Mouse (Mus musculus) fibroblast of lung, adult 2 months (primary cell): ENCODE results near the gene Egfr.

Experiments used
- DNase-seq: peaks from one replicate; pipeline ENCODE4 v3.0.0-alpha.2; 2011; ENCODE audit warnings: low read depth

Gene Egfr

DNA sequence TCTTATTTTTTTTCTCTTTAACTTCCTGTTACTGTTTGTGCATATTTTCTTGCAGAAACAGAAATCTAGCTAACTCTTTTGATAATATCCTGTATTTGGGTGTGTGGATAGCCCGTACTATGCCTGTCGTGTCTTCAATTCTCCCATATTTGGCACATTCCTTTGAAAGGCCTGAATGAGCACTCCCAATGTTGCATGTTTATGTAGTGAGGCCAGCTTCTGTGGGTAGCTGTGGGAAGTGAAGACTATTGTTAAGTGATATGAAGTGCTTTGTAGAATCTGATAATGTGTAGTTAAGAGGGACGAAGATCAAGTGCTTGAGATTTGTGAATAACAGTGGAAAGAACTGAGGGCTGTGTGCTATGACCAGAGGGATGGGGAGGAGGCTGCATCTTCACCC, 77.5 kb downstream of the Egfr start:
- no peak for DNase-seq

DNA sequence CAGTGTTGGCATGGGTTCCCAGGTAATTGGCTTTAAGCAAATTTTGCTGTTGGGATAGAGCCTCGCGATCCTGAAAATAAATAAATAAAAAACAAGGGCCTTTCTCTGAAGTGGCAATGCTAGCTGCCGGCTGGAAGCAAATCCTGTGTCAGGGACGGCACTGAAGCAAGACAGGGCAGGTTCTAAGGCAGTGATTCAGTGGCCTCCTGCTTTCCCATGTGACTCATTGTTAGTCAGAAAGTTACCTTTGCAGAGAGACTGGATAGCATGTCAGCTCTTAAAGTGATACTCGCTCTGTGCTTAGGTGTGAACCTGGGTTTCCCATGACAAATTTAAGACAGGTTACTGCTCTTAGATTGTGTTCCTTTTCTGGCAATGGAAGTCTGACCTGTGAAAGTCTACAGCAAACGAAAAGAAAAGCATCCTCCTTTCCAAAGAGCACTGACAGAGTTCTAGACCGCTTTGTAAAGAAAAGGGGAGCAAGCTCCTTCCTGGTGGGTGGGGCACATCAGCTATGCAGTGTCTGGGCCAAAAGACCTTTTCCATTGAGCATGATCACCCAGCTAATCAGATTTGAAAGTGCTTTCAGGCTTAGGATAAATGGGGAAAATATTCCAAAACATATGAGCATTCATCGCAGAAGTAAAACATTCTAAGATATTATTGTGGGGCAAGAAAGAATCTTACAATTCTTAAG, 78.7 kb downstream of the Egfr start:
- no peak for DNase-seq

DNA sequence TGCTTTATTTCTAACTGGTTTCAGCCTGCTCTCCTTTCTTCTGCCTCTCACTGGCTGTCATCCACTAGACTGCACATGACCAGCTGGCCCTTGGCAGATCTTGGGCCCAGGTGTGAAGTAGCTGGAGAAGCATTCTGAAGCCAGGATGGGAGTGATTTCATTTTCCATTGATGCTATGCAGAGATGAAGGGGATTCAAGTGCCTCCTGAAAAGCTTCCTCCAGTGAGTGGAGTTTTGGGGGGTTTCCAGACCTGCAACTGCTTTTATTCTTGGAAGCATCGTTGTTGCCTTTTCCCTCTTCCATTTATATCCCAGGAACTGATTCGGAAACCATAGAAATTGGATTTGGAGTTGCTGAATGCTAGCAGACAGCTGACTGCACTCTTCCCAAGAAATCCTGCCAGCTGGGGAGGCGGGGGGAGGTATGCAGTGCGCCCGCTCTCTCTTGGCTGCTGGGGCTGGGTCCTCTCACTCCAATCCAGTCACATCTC, 80.0 kb downstream of the Egfr start:
- peak; percentile 77 for DNase-seq

DNA sequence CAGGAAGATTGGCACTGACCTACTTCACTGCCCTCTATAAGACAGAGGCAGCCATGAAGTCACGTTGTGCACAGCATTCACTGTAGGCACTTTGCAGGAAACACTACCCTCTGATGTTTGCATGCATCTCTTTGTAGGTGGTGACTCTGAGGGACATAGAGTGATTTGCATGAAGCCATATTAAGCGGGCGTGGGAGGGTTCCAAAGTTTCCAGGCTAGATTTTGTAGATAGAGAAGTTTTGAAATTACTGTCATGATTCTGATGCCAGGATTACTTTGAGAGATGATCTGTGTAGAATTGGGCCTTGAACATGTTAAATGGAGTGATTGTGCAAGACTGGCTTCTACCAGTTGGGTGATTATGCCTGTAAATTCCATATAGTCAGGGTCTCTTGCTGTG, 86.8 kb downstream of the Egfr start:
- DNase-seq = no peak

DNA sequence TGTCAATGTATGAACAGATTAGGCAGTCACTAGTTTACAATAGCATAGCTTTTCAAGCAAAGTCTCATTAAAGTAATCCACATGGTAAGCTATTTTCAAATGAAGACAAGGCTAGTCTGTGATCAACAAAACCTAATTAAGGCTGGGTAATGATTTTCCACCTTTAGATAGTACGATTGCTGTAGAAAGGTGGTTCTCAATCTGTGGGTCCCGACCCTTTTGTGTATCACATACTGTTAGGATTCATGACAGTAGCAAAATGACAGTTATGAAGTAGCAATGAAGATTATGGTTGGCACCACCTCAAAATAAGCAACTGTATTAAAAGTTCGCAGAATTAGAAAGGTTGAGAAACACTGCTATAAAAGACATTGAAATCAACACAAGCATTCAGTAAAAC, 90.9 kb downstream of the Egfr start:
- no peak for DNase-seq

DNA sequence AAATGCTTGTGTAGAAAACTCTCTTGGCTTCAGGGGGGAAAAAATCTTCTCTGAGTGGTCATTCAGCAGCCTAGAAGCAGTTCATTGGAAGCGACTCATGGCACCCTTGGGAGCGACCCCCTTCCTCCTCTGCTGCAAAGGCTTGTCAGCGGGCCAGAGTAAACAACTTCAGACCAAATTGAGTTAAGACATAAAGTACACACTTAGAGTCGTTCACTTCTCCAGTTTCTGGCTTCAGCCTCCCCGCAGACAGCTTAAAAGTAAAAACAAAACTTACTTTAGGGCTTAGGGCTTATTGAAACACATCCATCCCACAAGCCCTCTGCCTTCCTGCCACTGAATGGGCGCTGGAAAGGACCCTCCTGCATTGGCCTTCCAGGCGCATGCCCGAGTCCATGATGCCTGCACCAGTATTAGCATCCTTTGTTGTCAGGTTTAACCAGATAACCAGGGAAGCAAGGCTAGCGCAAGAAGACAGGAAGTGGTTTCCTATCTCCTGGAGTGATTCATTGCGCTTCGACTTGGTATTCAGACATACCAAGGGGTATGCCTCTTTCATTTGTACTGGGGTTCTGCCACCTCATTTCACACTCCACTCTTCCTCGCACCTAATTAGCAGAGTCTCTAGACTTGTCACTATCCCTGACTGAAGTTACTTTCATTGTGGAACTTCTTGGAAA, 92.0 kb downstream of the Egfr start:
- no peak for DNase-seq

DNA sequence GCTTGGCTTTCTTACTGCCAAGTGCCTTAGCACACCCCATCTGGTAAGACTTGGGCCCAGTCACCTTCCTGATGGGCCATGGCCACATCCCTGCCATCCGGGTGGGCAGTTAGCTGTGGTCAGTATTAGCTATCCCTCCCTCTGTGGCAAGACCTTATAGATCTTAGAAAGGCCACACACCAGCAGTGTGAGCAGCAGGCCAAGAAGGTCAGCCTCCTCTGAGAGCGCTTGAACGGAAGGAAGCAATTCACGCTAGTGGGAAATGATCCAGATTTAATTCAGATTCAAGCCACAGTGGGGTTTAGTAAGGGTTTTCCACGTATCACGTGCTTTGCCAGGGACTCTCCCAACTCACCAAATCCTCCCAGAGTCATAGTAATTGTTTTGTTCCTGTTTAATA, 96.9 kb downstream of the Egfr start:
- no peak for DNase-seq

DNA sequence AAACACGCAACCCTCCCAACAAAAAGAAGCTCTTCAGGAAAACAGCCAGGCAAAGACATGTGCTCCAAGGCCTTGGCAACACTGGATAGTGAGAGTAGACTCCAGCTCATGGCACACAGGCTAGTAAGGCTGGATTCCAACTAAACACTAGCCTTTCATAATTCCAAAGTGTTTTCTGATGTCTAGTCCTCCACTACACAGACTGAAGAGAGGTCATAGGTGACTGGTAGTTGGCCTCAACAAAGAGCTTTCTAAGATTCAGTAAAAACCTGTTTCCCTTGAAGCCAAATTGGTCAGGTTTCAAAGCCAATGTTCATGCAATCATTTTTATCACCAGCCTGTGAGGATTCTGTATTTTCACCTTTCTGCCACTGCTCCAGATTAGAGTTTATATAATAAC, 99.4 kb downstream of the Egfr start:
- no peak for DNase-seq

DNA sequence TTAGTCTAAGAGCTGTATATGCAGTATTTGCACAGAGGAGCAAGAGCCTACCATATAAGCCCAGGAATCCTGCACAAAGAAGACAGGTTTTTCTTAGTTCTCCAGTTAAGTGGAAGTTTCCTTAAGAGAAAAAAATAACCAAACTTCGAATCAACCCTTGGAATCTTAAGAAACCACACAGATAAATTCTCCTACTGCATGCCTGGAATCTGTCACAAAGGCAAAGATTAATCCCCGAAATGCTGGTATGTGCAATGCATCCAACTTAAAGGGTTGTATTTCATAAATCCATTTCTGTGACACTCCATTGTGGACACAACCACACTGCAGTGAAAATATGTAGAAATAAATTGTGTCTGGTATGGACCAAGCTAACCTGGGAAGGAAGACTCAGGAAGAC, 102.1 kb downstream of the Egfr start:
- no peak for DNase-seq

DNA sequence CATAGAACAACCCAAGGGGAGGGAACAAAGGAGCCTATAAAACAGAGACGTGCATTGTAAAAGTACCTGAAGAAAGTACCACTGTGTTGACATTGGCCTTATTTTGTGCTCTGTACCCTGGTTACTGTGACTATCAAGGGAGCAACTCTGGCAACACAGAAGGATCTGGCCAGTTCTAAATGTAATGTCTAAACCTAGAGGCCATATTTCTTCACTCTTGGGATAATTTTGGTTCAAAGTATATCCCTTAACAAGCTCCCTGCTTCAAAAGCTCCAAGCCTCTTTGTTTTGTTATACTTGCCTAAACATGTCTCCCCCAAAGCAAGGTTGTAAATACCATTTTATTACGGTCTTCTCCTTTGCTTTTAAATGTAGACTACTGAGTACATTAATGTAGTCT, 105.3 kb downstream of the Egfr start:
- DNase-seq = no peak

DNA sequence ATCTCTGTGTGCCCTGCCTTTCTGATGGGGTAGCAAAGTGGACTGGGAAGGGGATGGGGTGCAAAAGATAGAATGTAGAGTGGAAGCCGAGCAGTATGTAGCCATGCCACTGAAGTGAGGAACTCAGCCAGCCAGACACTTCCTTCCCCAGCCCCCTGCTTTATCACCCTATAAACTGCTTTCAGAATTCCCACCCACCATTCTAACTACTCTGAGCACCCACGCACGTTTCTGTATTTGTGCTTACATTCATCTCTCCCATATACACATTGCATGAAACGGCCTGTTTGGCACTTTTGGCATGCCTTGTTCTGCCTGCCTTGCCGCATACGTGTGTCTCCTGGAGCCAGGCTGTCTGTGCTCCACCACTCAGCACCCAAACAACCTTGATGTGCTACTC, 109.0 kb downstream of the Egfr start:
- no peak for DNase-seq

DNA sequence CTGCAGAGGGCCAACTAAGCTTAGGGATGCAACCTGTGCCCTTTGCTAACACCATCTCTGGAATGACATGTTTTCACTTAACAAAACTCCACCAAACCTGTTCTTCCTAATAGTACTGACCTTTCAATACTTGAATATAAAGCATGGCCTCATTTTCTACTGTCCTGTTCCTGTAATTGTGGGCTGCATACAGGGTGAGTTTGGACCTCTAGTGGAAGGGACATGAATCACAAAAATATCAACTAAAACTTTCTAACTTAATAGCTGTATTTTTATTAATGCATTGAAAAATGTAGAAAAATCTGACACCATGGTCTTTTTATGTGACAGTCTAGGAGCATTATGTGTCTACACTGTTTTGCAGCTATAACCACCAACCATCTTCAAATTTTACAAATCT, 111.5 kb downstream of the Egfr start:
- no peak for DNase-seq

DNA sequence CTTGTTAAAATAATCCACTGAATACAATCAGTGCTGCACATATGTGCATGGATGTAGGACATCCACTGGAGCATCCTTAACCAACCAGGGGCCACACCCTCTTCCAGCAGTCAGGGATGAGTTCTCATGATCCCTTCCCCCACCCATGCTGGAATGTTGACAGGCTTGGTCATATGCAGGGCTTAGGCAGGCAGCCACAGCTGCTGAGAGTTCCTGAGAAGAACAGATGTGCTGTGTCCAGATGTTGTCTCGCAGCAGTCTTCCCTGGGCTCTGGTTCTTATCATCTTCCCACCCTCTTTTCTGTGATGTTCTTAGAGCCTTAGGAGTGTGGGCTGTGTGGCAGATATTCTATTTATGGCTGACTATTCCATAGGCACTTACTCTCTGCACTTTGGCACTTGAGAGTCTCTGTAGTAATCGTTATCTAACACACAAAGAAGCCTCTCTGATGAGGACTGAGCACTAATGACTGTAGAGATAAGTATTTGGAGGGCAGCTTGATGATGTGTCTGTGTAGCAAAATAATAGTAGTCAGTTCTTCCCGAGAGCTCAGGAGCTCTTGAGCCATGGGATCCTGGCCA, 113.1 kb downstream of the Egfr start:
- DNase-seq = no peak

DNA sequence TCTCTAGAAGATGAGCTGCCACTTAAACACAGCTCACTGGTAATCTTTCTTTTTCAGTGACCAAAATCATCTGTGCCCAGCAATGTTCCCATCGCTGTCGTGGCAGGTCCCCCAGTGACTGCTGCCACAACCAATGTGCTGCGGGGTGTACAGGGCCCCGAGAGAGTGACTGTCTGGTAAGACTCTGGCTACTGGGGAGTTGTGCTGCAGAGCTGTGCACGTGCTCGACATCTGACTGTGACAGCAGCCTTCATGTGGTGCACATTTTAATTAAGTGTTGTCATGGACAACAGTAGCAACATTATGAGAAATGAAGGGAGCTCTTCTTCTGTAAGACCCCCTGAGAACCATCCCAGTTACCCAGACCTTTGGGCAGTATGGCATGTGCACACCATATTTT, 116.0 kb downstream of the Egfr start:
- no peak for DNase-seq

DNA sequence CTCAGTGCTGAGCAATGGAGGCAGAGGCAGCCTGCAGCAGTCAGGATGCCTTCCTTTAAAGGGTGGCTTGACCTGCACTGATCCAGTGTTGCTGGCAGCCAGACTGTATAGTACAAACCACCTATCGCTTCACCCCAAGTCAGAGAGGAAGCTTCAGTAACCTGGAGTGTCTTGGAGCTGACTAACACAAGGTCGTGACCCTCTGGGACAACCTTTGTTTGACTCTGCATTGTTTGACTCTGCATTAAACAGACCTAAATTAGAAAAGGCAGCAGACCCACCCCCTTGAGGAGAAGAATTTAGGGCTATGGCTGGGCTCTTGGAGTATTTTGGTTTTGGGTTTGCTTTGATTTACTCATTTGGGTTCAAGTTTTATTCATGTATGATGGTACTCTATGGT, 117.5 kb downstream of the Egfr start:
- DNase-seq = no peak

DNA sequence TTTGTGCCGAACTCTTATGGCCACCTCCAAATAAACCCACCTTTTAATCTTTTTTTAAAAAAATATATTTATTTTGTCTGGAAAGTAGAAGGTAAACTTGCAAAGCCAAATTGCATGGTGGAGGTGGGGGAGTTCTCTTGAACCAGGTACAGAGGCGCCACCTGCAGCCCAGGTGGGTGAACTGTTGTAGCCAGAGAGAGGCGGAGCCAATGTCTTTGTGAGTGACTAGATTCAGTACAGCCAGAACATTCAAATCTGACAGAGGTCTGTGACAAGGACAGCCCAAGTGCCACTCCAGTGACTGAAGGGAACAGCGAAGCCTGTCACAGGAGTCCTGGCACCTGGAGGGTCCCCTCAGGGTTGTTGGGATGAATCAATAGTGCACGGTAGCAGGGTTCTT, 119.1 kb downstream of the Egfr start:
- no peak for DNase-seq

DNA sequence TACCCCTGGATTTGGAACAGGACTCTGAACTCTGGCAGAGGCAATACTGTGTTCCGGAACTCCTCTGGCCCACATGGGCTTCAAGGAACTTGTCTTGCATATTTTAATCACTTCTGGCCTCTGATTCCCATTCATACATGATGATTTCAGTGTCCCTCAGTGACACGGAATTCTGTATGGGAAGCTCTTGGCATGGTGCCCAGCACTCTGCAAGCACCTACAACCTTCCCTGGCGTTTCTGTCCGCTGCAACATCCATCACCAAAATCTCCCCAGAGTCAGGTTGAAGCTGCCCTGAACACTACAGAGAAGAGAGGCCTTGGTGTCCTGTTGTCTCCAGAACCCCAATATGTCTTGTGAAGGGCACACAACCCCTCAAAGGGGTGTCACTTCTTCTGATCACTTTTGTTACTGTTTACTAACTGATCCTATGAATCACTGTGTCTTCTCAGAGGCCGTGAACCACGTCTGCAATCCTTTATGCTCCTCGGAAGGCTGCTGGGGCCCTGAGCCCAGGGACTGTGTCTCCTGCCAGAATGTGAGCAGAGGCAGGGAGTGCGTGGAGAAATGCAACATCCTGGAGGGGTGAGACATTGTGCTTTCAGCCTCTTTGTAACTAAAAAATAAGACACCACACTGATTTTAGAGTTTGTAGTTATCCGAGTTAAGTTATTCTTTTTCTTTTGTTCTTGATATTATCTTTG, 125.8 kb downstream of the Egfr start:
- DNase-seq = no peak

DNA sequence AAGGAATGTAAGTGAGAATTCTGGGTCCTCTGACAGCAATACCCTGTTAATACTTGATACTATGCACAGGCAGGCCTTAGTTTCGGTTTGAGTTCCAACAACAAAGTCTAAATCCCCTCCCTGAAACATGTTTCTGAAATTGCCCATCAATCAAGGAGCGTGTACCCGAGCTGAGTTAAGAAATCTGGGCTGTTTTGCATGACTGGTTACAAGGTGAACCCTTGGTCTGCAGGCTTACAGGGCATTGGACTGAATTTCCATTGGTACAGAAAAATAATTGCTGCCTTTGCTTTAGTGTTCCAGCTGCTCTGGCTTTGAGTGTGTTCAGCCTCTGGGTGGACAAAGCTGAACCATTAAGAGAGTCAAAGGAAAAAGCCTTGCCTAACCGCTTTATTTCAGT, 129.9 kb downstream of the Egfr start:
- DNase-seq = no peak

DNA sequence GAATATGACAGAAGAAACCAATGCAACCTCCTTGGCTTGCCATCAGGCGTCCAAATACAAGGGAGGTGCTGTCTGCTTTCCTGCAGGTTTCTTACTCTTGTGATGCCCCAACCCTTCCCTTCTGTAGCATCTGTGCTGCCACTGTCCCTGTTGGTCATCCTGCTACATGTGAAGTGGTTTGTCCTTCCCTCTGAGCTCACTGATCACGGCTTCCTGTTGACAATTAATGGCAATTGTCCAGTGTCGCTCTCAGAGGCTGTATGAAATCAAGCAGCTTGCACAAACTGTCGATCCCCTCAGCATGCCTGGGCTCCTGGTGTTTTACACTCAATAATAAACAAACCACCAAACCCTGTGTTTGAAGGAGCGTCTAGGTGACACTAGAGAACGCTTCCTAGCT, 134.1 kb downstream of the Egfr start:
- DNase-seq = no peak

DNA sequence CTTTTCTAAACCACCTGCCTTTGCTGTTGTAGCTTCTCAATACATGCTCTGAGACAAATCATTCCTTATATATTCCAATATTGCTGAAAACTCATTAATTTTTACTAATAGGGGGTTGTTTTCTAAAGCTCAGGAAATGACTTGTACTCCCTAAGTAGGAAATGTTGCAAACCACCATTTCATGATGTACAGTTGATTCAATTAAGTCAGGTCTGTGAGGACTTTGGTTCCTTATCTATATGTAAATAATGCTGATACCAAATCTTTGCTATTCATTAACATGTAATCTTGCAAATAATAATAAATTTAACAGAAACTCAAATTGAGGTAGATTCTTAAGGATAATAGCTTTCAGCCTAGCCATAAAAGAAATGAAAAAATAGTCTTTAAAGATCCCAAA, 136.1 kb downstream of the Egfr start:
- DNase-seq = no peak

DNA sequence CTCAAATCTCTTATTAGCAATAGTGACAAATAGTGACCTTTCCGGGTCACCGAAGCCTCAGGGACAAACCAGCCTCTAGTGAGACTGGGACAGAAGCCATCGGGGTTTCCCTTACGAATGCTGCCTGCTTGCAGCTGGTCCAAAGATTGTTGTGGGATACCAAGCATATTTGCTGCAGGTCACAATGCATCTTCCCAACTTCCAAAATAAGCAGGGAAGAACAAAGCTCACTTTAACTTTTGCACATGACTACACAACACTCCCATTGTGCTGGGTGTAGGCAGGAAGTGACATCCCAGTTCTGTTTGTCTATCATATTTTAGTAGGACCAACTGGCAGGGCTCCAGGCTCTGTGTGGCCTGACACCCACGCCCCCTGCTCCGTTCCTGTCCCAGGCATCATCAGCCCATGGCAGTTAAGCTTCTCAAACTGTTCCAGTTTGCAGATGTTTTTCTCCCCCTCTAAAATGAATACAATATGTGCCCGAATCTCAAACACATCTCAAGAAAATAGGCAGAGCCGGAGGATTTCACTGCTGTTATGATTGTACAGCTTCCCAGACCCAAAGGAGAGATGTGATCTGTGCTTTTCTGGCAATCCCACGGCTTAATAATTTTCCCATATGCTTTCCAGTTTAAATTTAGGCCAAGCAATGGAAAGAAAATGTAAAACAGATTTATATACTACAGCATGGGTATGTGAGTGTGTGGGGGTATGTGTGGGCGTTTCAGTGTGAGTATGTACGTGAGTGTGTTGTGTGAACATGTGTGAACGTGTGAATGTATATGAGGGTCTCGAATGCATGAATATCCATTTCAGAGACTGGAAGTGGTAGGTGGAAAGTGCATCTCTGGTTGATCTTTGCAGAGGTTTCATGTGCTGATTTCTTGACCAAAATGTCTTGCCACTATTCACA, 143.7 kb downstream of the Egfr start:
- DNase-seq = peak; percentile 64

DNA sequence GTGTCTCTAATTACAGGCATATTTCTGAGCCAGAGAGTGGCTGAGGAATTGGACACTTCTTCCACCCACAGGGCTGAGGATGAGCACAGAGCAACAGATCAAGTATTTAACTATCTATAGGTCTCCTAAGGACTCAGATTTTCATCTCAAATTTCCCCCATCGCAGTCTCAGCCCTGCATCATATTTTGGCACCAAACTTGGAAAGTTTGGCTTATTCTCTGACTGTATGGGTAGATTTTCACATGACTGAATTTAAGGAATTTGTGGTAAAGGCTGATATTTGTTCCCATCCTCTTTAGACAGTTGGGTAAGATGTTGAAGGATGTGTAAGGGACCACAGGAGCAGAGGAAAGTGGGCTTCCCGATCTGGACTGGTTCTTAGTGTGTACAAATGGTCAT, 145.7 kb downstream of the Egfr start:
- DNase-seq = no peak
